Mouse (Mus musculus): ENCODE measurements at regions not wholly inside any gene's neighbourhood (a gene's known extent, or its start where the extent isn't known, plus 50 kb on each side); places are given as distances from the start of the nearest gene placed in this dataset.

- no peak for TF ChIP-seq EP300 (IDR thresholded peaks at IDR 0.05)
- no peak for TF ChIP-seq CTCF (IDR thresholded peaks at IDR 0.05)
These were observed 61.5 kb upstream of the Slc4a7 start for GRCm38 (mm10) chr14:14640557-14640956.

Measured in lung, postnatal 0 days (tissue).